Mouse (Mus musculus) MEL (cell line): ENCODE results near the gene Stxbp1. TPM values are rescaled to one million over a fixed set of nuclear protein-coding genes. Genes with fewer than 3 reads are reported as not detected.

Source experiments
- DNase-seq: peaks from one replicate; pipeline ENCODE4 v3.0.0; 2011; ENCODE audit warnings: low read depth, low spot score
- H3K27ac ChIP-seq: 2 replicates; pipeline ENCODE4 v1.5.1; 2012; ENCODE audit warnings: low read depth, mild to moderate bottlenecking, control low read depth, low read length, moderate library complexity; ENCODE audit not compliant: control insufficient read depth
- H3K27me3 ChIP-seq, 2 experiments: fragments of 150-350 bp in 1 of 2; sonication (generic) in 1 of 2; 2 replicates each; pipeline ENCODE4 v1.6.1; 2012; ENCODE audit warnings: low read length in 2 of 2, mild to moderate bottlenecking in 2 of 2, improper control_type of control experiment in 1 of 2, moderate library complexity in 1 of 2; ENCODE audit not compliant: insufficient read depth in 2 of 2, control insufficient read depth in 1 of 2
- H3K36me3 ChIP-seq, 2 experiments: 2 replicates each; pipeline ENCODE4 v1.6.1; 2012 to 2014; ENCODE audit warnings: low read length in 2 of 2, improper control_type of control experiment in 1 of 2, inconsistent platforms in 1 of 2, mild to moderate bottlenecking in 1 of 2; ENCODE audit not compliant: insufficient read depth in 2 of 2, control insufficient read depth in 1 of 2
- H3K4me1 ChIP-seq, 2 experiments: fragments of 150-350 bp in 1 of 2; sonication (generic) in 1 of 2; 2 replicates each; pipeline ENCODE4 v1.6.1; 2012; ENCODE audit warnings: low read length in 2 of 2, improper control_type of control experiment in 1 of 2, mild to moderate bottlenecking in 1 of 2; ENCODE audit not compliant: insufficient read depth in 2 of 2, control insufficient read depth in 1 of 2
- H3K4me3 ChIP-seq, 2 experiments: fragments of 150-350 bp in 1 of 2; sonication (generic) in 1 of 2; 2 replicates each; pipeline ENCODE4 v1.5.1; 2012; ENCODE audit warnings: low read depth in 2 of 2, low read length in 2 of 2, mild to moderate bottlenecking in 2 of 2, moderate library complexity in 2 of 2, control low read depth in 1 of 2, improper control_type of control experiment in 1 of 2; ENCODE audit not compliant: control insufficient read depth in 1 of 2, insufficient read depth in 1 of 2
- H3K79me2 ChIP-seq: 2 replicates; pipeline ENCODE4 v1.6.1; 2012; ENCODE audit warnings: mild to moderate bottlenecking, low read length, moderate library complexity; ENCODE audit not compliant: control insufficient read depth, poor library complexity, insufficient read depth
- H3K9ac ChIP-seq: 2 replicates; pipeline ENCODE4 v1.6.1; 2012; ENCODE audit warnings: low read depth, mild to moderate bottlenecking, control low read depth, low read length, moderate library complexity; ENCODE audit not compliant: control insufficient read depth, poor library complexity, severe bottlenecking
- H3K9me3 ChIP-seq: fragments of 150-350 bp; sonication (generic); replicated peaks from 2 replicates; pipeline ENCODE4 v1.6.1; 2012; ENCODE audit warnings: mild to moderate bottlenecking, low read length, improper control_type of control experiment, moderate library complexity; ENCODE audit not compliant: insufficient read depth
- CHD1 ChIP-seq: IDR thresholded peaks from 2 replicates; pipeline ENCODE4 v1.6.1; 2012; ENCODE audit warnings: low read depth, mild to moderate bottlenecking, inconsistent platforms, low read length, improper control_type of control experiment
- CHD2 ChIP-seq: IDR thresholded peaks from 2 replicates; pipeline ENCODE4 v1.6.1; 2011; ENCODE audit warnings: low read length, improper control_type of control experiment
- E2F4 ChIP-seq: IDR thresholded peaks from 2 replicates; pipeline ENCODE4 v1.6.1; 2011; ENCODE audit warnings: low read depth, low read length, improper control_type of control experiment, borderline replicate concordance
- ELF1 ChIP-seq: IDR thresholded peaks from 2 replicates; pipeline ENCODE4 v1.6.1; 2014; ENCODE audit warnings: low read depth, mild to moderate bottlenecking, inconsistent platforms, low read length, improper control_type of control experiment, moderate library complexity
- EP300 ChIP-seq, 2 experiments: IDR thresholded peaks; 2 replicates each; pipeline ENCODE4 v1.6.1; 2011; ENCODE audit warnings: improper control_type of control experiment in 2 of 2, low read length in 2 of 2, low read depth in 1 of 2, mild to moderate bottlenecking in 1 of 2
- ETS1 ChIP-seq: IDR thresholded peaks from 2 replicates; pipeline ENCODE4 v1.6.1; 2012; ENCODE audit warnings: low read depth, mild to moderate bottlenecking, inconsistent platforms, low read length, improper control_type of control experiment, moderate library complexity
- GABPA ChIP-seq: IDR thresholded peaks from 2 replicates; pipeline ENCODE4 v1.6.1; 2012; ENCODE audit warnings: low read depth, mild to moderate bottlenecking, inconsistent platforms, low read length, improper control_type of control experiment, moderate library complexity
- GATA1 ChIP-seq: IDR thresholded peaks from 2 replicates; pipeline ENCODE4 v1.6.1; 2011; ENCODE audit warnings: low read depth, low read length, improper control_type of control experiment
- KAT2A ChIP-seq: conservative IDR thresholded peaks from 2 replicates; pipeline ENCODE4 v1.6.1; 2012; ENCODE audit warnings: low read depth, low read length, improper control_type of control experiment, inconsistent platforms
- MYB ChIP-seq: IDR thresholded peaks from 2 replicates; pipeline ENCODE4 v1.6.1; 2011; ENCODE audit warnings: mild to moderate bottlenecking, low read depth, low read length, improper control_type of control experiment
- MYC ChIP-seq: IDR thresholded peaks from 2 replicates; pipeline ENCODE4 v1.6.1; 2011; ENCODE audit warnings: low read depth, mild to moderate bottlenecking, low read length, improper control_type of control experiment, moderate library complexity
- RAD21 ChIP-seq: IDR thresholded peaks from 2 replicates; pipeline ENCODE4 v1.6.1; 2011; ENCODE audit warnings: mild to moderate bottlenecking, low read depth, low read length, improper control_type of control experiment
- RCOR1 ChIP-seq: IDR thresholded peaks from 2 replicates; pipeline ENCODE4 v1.6.1; 2012; ENCODE audit warnings: low read depth, mild to moderate bottlenecking, inconsistent platforms, low read length, improper control_type of control experiment
- SIN3A ChIP-seq: IDR thresholded peaks from 2 replicates; pipeline ENCODE4 v1.6.1; 2012; ENCODE audit warnings: low read length, improper control_type of control experiment, inconsistent platforms
- SMC3 ChIP-seq: IDR thresholded peaks from 2 replicates; pipeline ENCODE4 v1.6.1; 2011; ENCODE audit warnings: low read depth, low read length, improper control_type of control experiment
- TCF12 ChIP-seq: IDR thresholded peaks from 2 replicates; pipeline ENCODE4 v1.6.1; 2014; ENCODE audit warnings: low read depth, mild to moderate bottlenecking, inconsistent platforms, low read length, improper control_type of control experiment, moderate library complexity
- UBTF ChIP-seq: IDR thresholded peaks from 2 replicates; pipeline ENCODE4 v1.6.1; 2012; ENCODE audit warnings: low read depth, mild to moderate bottlenecking, inconsistent platforms, low read length, improper control_type of control experiment, moderate library complexity, borderline replicate concordance; ENCODE audit not compliant: insufficient read depth
- ZC3H11A ChIP-seq: IDR thresholded peaks from 2 replicates; pipeline ENCODE4 v1.6.1; 2012; ENCODE audit warnings: low read depth, mild to moderate bottlenecking, inconsistent platforms, low read length, improper control_type of control experiment
- ZKSCAN1 ChIP-seq: IDR thresholded peaks from 2 replicates; pipeline ENCODE4 v1.6.1; 2012; ENCODE audit warnings: low read depth, mild to moderate bottlenecking, inconsistent platforms, low read length, improper control_type of control experiment, moderate library complexity
- ZNF384 ChIP-seq: IDR thresholded peaks from 2 replicates; pipeline ENCODE4 v1.6.1; 2012; ENCODE audit warnings: low read depth, mild to moderate bottlenecking, inconsistent platforms, low read length, improper control_type of control experiment
- polyA plus RNA-seq, 2 experiments: library from polyadenylated mRNA; stranded (reverse) in 1 of 2; unstranded in 1 of 2; fragments of >175 nt in 1 of 2; fragments of >200 nt in 1 of 2; gene quantifications; 2 replicates each; pipeline versions ENCODE4 v1.2.1 to v1.2.4; 2012; ENCODE audit warnings: low replicate concordance in 2 of 2, low read depth in 1 of 2; ENCODE audit not compliant: insufficient read length in 2 of 2, insufficient read depth in 1 of 2, missing spikeins in 1 of 2
- total RNA-seq: library from RNA; depleted of rRNA; stranded (reverse); fragments of 300-350 nt; gene quantifications from 2 replicates; pipeline ENCODE4 v1.2.3, GENCODE M21; 2012

Gene Stxbp1
- total and polyA plus RNA-seq, 3 experiments = 7.1 to 33.2 TPM; not detected in 1

GRCm38 (mm10) chr2:32795748-32796418, 51.2 kb downstream of the Stxbp1 start:
- no peaks in the 10 kb centered on the region for H3K4me1 ChIP-seq
- H3K36me3 ChIP-seq = no peaks in the 10 kb centered on the region; a peak in 2 of 4 replicates
- no peak overlapping the region for H3K27ac ChIP-seq
- no peak for DNase-seq
- H3K9ac ChIP-seq = no peak overlapping the region
- H3K27me3 ChIP-seq = no peaks in the 10 kb centered on the region
- H3K79me2 ChIP-seq = no peaks in the 10 kb centered on the region
- no peak overlapping the region for H3K4me3 ChIP-seq
- TF ChIP-seq SMC3 (no peak), EP300 (IDR thresholded peaks at IDR 0.05; ENCODE audit: low read depth in 1 of 2, low read length in 2 of 2) (no peak)
- TF ChIP-seq, all 39 proteins: peak for 0
- no peaks in the 10 kb centered on the region for H3K9me3 ChIP-seq

DNA sequence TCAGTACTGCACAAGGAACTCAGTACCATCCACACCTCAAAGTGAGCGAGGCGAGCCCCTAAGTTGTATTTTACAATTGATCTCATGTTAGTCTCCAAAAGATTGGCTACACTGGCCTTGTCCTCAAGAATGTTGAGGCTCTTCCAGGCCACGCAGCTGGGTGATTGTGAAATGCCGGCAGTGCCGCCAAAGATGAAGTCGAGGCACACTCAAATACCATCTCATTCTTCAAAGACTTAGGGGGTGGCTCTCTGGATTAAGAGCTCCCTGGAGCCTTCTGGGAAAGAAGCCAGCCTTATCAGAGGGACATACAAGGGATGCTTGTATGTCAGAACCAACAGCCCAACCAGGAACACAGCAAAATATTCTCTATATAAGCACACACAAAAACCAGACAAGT, 55.7 kb downstream of the Stxbp1 start:
- Histone ChIP-seq H3K36me3 (no peaks in the 10 kb centered on the region), H3K9me3 (no peaks in the 10 kb centered on the region), H3K9ac (no peak overlapping the region), H3K4me3 (no peak overlapping the region), H3K27ac (no peak overlapping the region), H3K4me1 (no peaks in the 10 kb centered on the region), H3K79me2 (no peaks in the 10 kb centered on the region), H3K27me3 (no peaks in the 10 kb centered on the region)
- no peak for DNase-seq
- no peak for TF ChIP-seq RCOR1
- TF ChIP-seq MYC = no peak
- TF ChIP-seq KAT2A = no peak
- TF ChIP-seq CHD2 = no peak
- no peak for TF ChIP-seq ZKSCAN1
- no peak for TF ChIP-seq MYB

- H3K9me3 ChIP-seq = no peaks in the 10 kb centered on the region
- no peak for DNase-seq
These were observed 58.5 kb downstream of the Stxbp1 start for GRCm38 (mm10) chr2:32788581-32788980.

More at GRCm38 (mm10) chr2:32788581-32788980, 58.5 kb downstream of the Stxbp1 start:
- H3K79me2 ChIP-seq = no peaks in the 10 kb centered on the region
- TF ChIP-seq ETS1 (no peak), ZKSCAN1 (no peak), ELF1 (no peak), SIN3A (no peak), ZC3H11A (no peak), RAD21 (no peak), E2F4 (no peak), GATA1 (no peak), TCF12 (no peak), ZNF384 (no peak), UBTF (no peak), GABPA (no peak), CHD1 (no peak)
- TF ChIP-seq, all 39 proteins: peak for 0
- Histone ChIP-seq H3K27ac (no peak overlapping the region), H3K4me1 (no peaks in the 10 kb centered on the region), H3K36me3 (no peaks in the 10 kb centered on the region), H3K9ac (no peak overlapping the region), H3K27me3 (no peaks in the 10 kb centered on the region), H3K4me3 (no peak overlapping the region)
